Mouse (Mus musculus): ENCODE data around the gene Apom. TPM values are rescaled to one million over a fixed set of nuclear protein-coding genes. Genes with fewer than 3 reads are reported as not detected.

The Apom gene
- polyA plus RNA-seq, 1 experiment from 2014 or later, result 0.99 TPM

GRCm38 (mm10) chr17:35102299-35102698 lies 29.6 kb downstream of the Apom start:
- H3K4me3 ChIP-seq, result no peak overlapping the region
- no peak for ATAC-seq
- H3K36me3 ChIP-seq (ENCODE audit: poor library complexity, severe bottlenecking), result peaks cover 66% of the 10 kb centered on the region
- H3K27me3 ChIP-seq, result no peaks in the 10 kb centered on the region
- H3K4me2 ChIP-seq, result no peak overlapping the region
- peaks cover 7% of the 10 kb centered on the region for H3K4me1 ChIP-seq
- WGBS, result 74% methylated on average over 8 of the region's 8 CpGs
- H3K9ac ChIP-seq, result 0 out of 2 replicates have a peak overlapping the region, but pooled peaks have one; percentile 12
- H3K27ac ChIP-seq, result no peak overlapping the region
- H3K9me3 ChIP-seq (replicated peaks), result no peaks in the 10 kb centered on the region

GRCm38 (mm10) chr17:35101161-35101560 lies 30.7 kb downstream of the Apom start:
- H3K4me3 ChIP-seq, result no peak overlapping the region
- no peaks in the 10 kb centered on the region for H3K27me3 ChIP-seq
- H3K27ac ChIP-seq, result no peak overlapping the region
- H3K9me3 ChIP-seq (replicated peaks), result no peaks in the 10 kb centered on the region
- peaks cover 77% of the 10 kb centered on the region for H3K36me3 ChIP-seq (ENCODE audit: poor library complexity, severe bottlenecking)
- H3K4me2 ChIP-seq, result no peak overlapping the region
- no peak overlapping the region for H3K9ac ChIP-seq
- ATAC-seq, result no peak
- 94% methylated on average over 11 of the region's 11 CpGs for WGBS
- peaks cover 5% of the 10 kb centered on the region for H3K4me1 ChIP-seq

- Histone ChIP-seq H3K27me3 (no peaks in the 10 kb centered on the region), H3K9me3 (replicated peaks) (no peaks in the 10 kb centered on the region), H3K4me2 (no peak overlapping the region), H3K9ac (no peak overlapping the region), H3K27ac (no peak overlapping the region), H3K4me3 (no peak overlapping the region), H3K4me1 (no peaks in the 10 kb centered on the region), H3K36me3 (ENCODE audit: poor library complexity, severe bottlenecking) (peaks cover 86% of the 10 kb centered on the region)
- 72% methylated on average over 10 of the region's 10 CpGs for WGBS
- ATAC-seq, result no peak
Measured at GRCm38 (mm10) chr17:35100196-35100765, 31.6 kb downstream of the Apom start.

- WGBS, result 84% methylated on average over 12 of the region's 12 CpGs
- ATAC-seq, result no peak
- peaks cover 99% of the 10 kb centered on the region for H3K36me3 ChIP-seq (ENCODE audit: poor library complexity, severe bottlenecking)
Measured at GRCm38 (mm10) chr17:35097164-35097655, 34.6 kb downstream of the Apom start.

GRCm38 (mm10) chr17:35096597-35096996 lies 35.3 kb downstream of the Apom start:
- Histone ChIP-seq H3K9me3 (replicated peaks) (no peaks in the 10 kb centered on the region), H3K9ac (no peak overlapping the region), H3K4me2 (no peak overlapping the region), H3K4me1 (no peaks in the 10 kb centered on the region), H3K4me3 (no peak overlapping the region), H3K36me3 (ENCODE audit: poor library complexity, severe bottlenecking) (peaks cover 98% of the 10 kb centered on the region), H3K27ac (no peak overlapping the region), H3K27me3 (no peaks in the 10 kb centered on the region)
- no peak for ATAC-seq
- WGBS, result 85% methylated on average over 12 of the region's 12 CpGs

More at GRCm38 (mm10) chr17:35097164-35097655, 34.6 kb downstream of the Apom start:
- Histone ChIP-seq H3K9ac (no peak overlapping the region), H3K27ac (no peak overlapping the region), H3K27me3 (no peaks in the 10 kb centered on the region), H3K4me2 (no peak overlapping the region), H3K9me3 (replicated peaks) (no peaks in the 10 kb centered on the region), H3K4me1 (no peaks in the 10 kb centered on the region), H3K4me3 (no peak overlapping the region)

GRCm38 (mm10) chr17:35094475-35095365 lies 37.1 kb downstream of the Apom start:
- H3K9ac ChIP-seq, result no peak overlapping the region; the same call in 1 of the 2 replicates
- ATAC-seq, result no peak
- no peak overlapping the region for H3K4me3 ChIP-seq
- H3K4me2 ChIP-seq, result no peak overlapping the region
- WGBS, result 94% methylated on average over 15 of the region's 15 CpGs
- no peaks in the 10 kb centered on the region for H3K9me3 ChIP-seq (replicated peaks)
- H3K27me3 ChIP-seq, result no peaks in the 10 kb centered on the region
- peaks cover 82% of the 10 kb centered on the region for H3K36me3 ChIP-seq (ENCODE audit: poor library complexity, severe bottlenecking)
- H3K4me1 ChIP-seq, result peaks cover 19% of the 10 kb centered on the region
- H3K27ac ChIP-seq, result no peak overlapping the region

GRCm38 (mm10) chr17:35092403-35093198 lies 39.2 kb downstream of the Apom start:
- no peak overlapping the region for H3K4me2 ChIP-seq
- no peak overlapping the region for H3K27ac ChIP-seq
- H3K27me3 ChIP-seq, result no peaks in the 10 kb centered on the region
- peaks cover 19% of the 10 kb centered on the region for H3K4me1 ChIP-seq
- H3K4me3 ChIP-seq, result no peak overlapping the region
- no peak overlapping the region for H3K9ac ChIP-seq
- peaks cover 61% of the 10 kb centered on the region for H3K36me3 ChIP-seq (ENCODE audit: poor library complexity, severe bottlenecking)
- ATAC-seq, result no peak
- WGBS, result 96% methylated on average over 14 of the region's 14 CpGs
- no peaks in the 10 kb centered on the region for H3K9me3 ChIP-seq (replicated peaks)

- H3K27me3 ChIP-seq, result 0 out of 2 replicates have a peak, but pooled peaks cover 3% of the 10 kb centered on the region
- H3K9me3 ChIP-seq (replicated peaks), result no peaks in the 10 kb centered on the region
- ATAC-seq, result 0 out of 2 replicates have a peak, but pooled peaks have one; percentile 13
- peak overlapping the region; percentile 90 for H3K9ac ChIP-seq
- H3K36me3 ChIP-seq (ENCODE audit: poor library complexity, severe bottlenecking), result peaks cover 39% of the 10 kb centered on the region
- H3K4me2 ChIP-seq, result peak overlapping the region; percentile 69
- WGBS, result 65% methylated on average over 8 of the region's 8 CpGs
- peak overlapping the region; percentile 96 for H3K27ac ChIP-seq
- peaks cover 19% of the 10 kb centered on the region for H3K4me1 ChIP-seq
- peak overlapping the region; percentile 60 for H3K4me3 ChIP-seq
Measured at GRCm38 (mm10) chr17:35090166-35090932, 41.5 kb downstream of the Apom start.

GRCm38 (mm10) chr17:35088825-35089644 lies 42.8 kb downstream of the Apom start, which contains the start of gene Abhd16a:
TSS of gene Abhd16a (plus strand) at chr17:35089263.
- Histone ChIP-seq H3K4me2 (peak within 1 kb of the TSS; percentile 69), H3K9ac (peak within 1 kb of the TSS; percentile 90), H3K36me3 (ENCODE audit: poor library complexity, severe bottlenecking) (peaks cover 25% of the 10 kb centered on the region), H3K9me3 (replicated peaks) (no peaks in the 10 kb centered on the region), H3K4me3 (peak within 1 kb of the TSS; percentile 60), H3K27me3 (0 out of 2 replicates have a peak, but pooled peaks cover 3% of the 10 kb centered on the region), H3K4me1 (peaks cover 19% of the 10 kb centered on the region), H3K27ac (peak within 1 kb of the TSS; percentile 96)
- peak; percentile 98 for ATAC-seq
- WGBS, result 4% methylated on average over 52 of the region's 67 CpGs

- Histone ChIP-seq H3K36me3 (ENCODE audit: poor library complexity, severe bottlenecking) (peaks cover 17% of the 10 kb centered on the region), H3K4me2 (no peak overlapping the region), H3K27me3 (0 out of 2 replicates have a peak, but pooled peaks cover 3% of the 10 kb centered on the region), H3K4me3 (no peak overlapping the region), H3K27ac (no peak overlapping the region), H3K4me1 (peaks cover 19% of the 10 kb centered on the region), H3K9me3 (replicated peaks) (no peaks in the 10 kb centered on the region), H3K9ac (no peak overlapping the region)
- WGBS, result 61% methylated on average over 2 of the region's 2 CpGs
- no peak for ATAC-seq
Measured at GRCm38 (mm10) chr17:35088151-35088550, 43.7 kb downstream of the Apom start.
